Mouse (Mus musculus) forebrain, postnatal 0 days (tissue): ENCODE data around the gene Wdr95. TPM values are rescaled to one million over a fixed set of nuclear protein-coding genes. Genes with fewer than 3 reads are reported as not detected.
A peak's percentile ranks its signal among the peaks of the same experiment; 100 is the strongest.

ENCODE experiments used
- ATAC-seq: fragments of 200-750 bp; cut with Nextera tagmentation; 2 replicates; pipeline ENCODE4 v1.8.0; 2017; ENCODE audit warnings: mild to moderate bottlenecking, moderate library complexity
- DNase-seq: peaks from one replicate; pipeline ENCODE4 v3.0.0-alpha.2; 2015
- H3K27ac ChIP-seq: fragments of 300-500 bp; sonication (generic); 2 replicates; pipeline ENCODE4 v1.5.1; 2014; ENCODE audit warnings: low read depth, mild to moderate bottlenecking, antibody characterized with exemption, low read length, moderate library complexity, mixed read lengths
- H3K27me3 ChIP-seq: fragments of 300-500 bp; sonication (generic); 2 replicates; pipeline ENCODE4 v1.6.1; 2014; ENCODE audit warnings: mild to moderate bottlenecking, low read length, mixed read lengths; ENCODE audit not compliant: insufficient read depth
- H3K36me3 ChIP-seq: fragments of 300-500 bp; sonication (generic); 2 replicates; pipeline ENCODE4 v1.6.1; 2014; ENCODE audit warnings: mild to moderate bottlenecking, moderate library complexity; ENCODE audit not compliant: insufficient read depth
- H3K4me1 ChIP-seq: fragments of 300-500 bp; sonication (generic); 2 replicates; pipeline ENCODE4 v1.6.1; 2014; ENCODE audit warnings: antibody characterized with exemption; ENCODE audit not compliant: insufficient read depth
- H3K4me2 ChIP-seq: fragments of 300-500 bp; sonication (generic); 2 replicates; pipeline ENCODE4 v1.6.1; 2014; ENCODE audit warnings: low read depth, mild to moderate bottlenecking, moderate library complexity
- H3K4me3 ChIP-seq: fragments of 300-500 bp; sonication (generic); 2 replicates; pipeline ENCODE4 v1.5.1; 2014; ENCODE audit warnings: low read depth, low read length, mixed read lengths
- H3K9ac ChIP-seq: fragments of 300-500 bp; sonication (generic); 2 replicates; pipeline ENCODE4 v1.6.1; 2014; ENCODE audit warnings: mild to moderate bottlenecking
- H3K9me3 ChIP-seq: fragments of 300-500 bp; sonication (generic); 2 replicates; pipeline ENCODE4 v1.6.1; 2016; ENCODE audit warnings: low read length
- CTCF ChIP-seq: sonication (generic); IDR thresholded peaks from 2 replicates; pipeline ENCODE4 v1.5.1; 2016; ENCODE audit warnings: antibody characterized with exemption, control low read depth, low read depth
- WGBS: fragments of 180-500 bp; shearing (Covaris S2); extraction: QIAGEN DNeasy Blood & Tissue Kit; methylation state at CpG from one replicate; pipeline ENCODE4 v1.1.7; 2014; 5-methylcytosine and 5-hydroxymethylcytosine counted together
- polyA plus RNA-seq: library from polyadenylated mRNA; unstranded; fragments of >200 nt; fragmentation: Nextera tagmentation; extraction: Ambion mirVana; gene quantifications from 2 replicates; pipeline ENCODE4 v1.2.1, GENCODE M21; 2015
- total RNA-seq: library from RNA; depleted of rRNA; stranded (reverse); fragments of >200 nt; gene quantifications from 2 replicates; pipeline ENCODE4 v1.2.3, GENCODE M21; 2014

The Wdr95 gene
- total and polyA plus RNA-seq, 2 experiments from 2014 or later: 0.38 to 0.84 TPM

- Histone ChIP-seq H3K9ac (peak overlapping the region; percentile 36), H3K4me3 (no peak overlapping the region), H3K4me1 (peaks cover 23% of the 10 kb centered on the region), H3K9me3 (no peaks in the 10 kb centered on the region), H3K4me2 (peak overlapping the region; percentile 37), H3K36me3 (no peaks in the 10 kb centered on the region), H3K27me3 (no peaks in the 10 kb centered on the region), H3K27ac (peak overlapping the region; percentile 94)
- TF ChIP-seq CTCF: no peak
- peak; percentile 98 for ATAC-seq
- DNase-seq: peak; percentile 96
- 5% methylated on average over 11 of the region's 11 CpGs for WGBS
Observed at GRCm38 (mm10) chr5:149489136-149489535, 39.3 kb upstream of the Wdr95 start.

DNA sequence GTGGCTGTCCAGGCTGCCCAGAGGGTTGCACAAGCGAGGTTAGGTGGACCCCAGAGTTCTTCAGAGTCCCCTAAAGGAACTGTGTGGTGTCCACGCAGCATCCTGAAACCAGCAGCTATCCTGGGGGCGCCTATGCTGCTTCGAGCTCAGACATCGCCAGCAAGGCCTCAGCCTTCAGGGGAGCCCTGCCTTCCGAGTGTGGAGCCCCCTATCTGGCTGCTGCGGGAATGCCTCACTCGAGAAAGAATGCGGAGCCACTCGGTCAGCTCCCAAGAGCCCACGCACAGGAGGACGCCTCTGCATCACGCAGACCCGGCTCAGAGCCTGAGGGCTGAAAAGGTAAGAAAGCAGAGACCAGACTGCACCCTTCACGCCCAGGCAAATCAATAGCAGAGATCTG lies 38.2 kb upstream of the Wdr95 start:
- peak; percentile 54 for TF ChIP-seq CTCF
- no peak overlapping the region for H3K4me3 ChIP-seq
- no peak overlapping the region for H3K4me2 ChIP-seq
- H3K9ac ChIP-seq: no peak overlapping the region
- 68% methylated on average over 15 of the region's 15 CpGs for WGBS
- peak overlapping the region; percentile 94 for H3K27ac ChIP-seq
- no peaks in the 10 kb centered on the region for H3K9me3 ChIP-seq
- no peaks in the 10 kb centered on the region for H3K27me3 ChIP-seq
- ATAC-seq (no peak), DNase-seq (no peak)
- peaks cover 23% of the 10 kb centered on the region for H3K4me1 ChIP-seq
- no peaks in the 10 kb centered on the region for H3K36me3 ChIP-seq

- 9% methylated on average over 6 of the region's 6 CpGs for WGBS
- Histone ChIP-seq H3K4me1 (peaks cover 21% of the 10 kb centered on the region), H3K4me3 (no peak overlapping the region), H3K27ac (peak overlapping the region; percentile 80), H3K9me3 (no peaks in the 10 kb centered on the region), H3K36me3 (no peaks in the 10 kb centered on the region), H3K27me3 (no peaks in the 10 kb centered on the region), H3K9ac (peak overlapping the region; percentile 14; the same call in 1 of the 2 replicates), H3K4me2 (no peak overlapping the region)
- ATAC-seq: peak; percentile 66; the same call in 1 of the 2 replicates
- DNase-seq: peak; percentile 73
- no peak for TF ChIP-seq CTCF
Observed at GRCm38 (mm10) chr5:149495655-149496054, 32.8 kb upstream of the Wdr95 start.

- Histone ChIP-seq H3K27me3 (no peaks in the 10 kb centered on the region), H3K9ac (no peak overlapping the region), H3K9me3 (no peaks in the 10 kb centered on the region), H3K27ac (peak overlapping the region; percentile 80), H3K4me1 (peaks cover 21% of the 10 kb centered on the region), H3K4me3 (no peak overlapping the region), H3K4me2 (no peak overlapping the region), H3K36me3 (no peaks in the 10 kb centered on the region)
- no peak for TF ChIP-seq CTCF
- WGBS: 22% methylated on average over 12 of the region's 12 CpGs
- DNase-seq: peak; percentile 51
- ATAC-seq: peak; percentile 80
Observed at GRCm38 (mm10) chr5:149496401-149497066, 31.9 kb upstream of the Wdr95 start.

- Histone ChIP-seq H3K36me3 (no peaks in the 10 kb centered on the region), H3K4me2 (no peak overlapping the region), H3K27me3 (no peaks in the 10 kb centered on the region), H3K9me3 (no peaks in the 10 kb centered on the region), H3K4me1 (peaks cover 29% of the 10 kb centered on the region), H3K27ac (no peak overlapping the region), H3K4me3 (no peak overlapping the region), H3K9ac (no peak overlapping the region)
- ATAC-seq: no peak
- 40% methylated on average over 4 of the region's 4 CpGs for WGBS
- no peak for TF ChIP-seq CTCF
- no peak for DNase-seq
Observed at GRCm38 (mm10) chr5:149499936-149500335, 28.5 kb upstream of the Wdr95 start.

DNA sequence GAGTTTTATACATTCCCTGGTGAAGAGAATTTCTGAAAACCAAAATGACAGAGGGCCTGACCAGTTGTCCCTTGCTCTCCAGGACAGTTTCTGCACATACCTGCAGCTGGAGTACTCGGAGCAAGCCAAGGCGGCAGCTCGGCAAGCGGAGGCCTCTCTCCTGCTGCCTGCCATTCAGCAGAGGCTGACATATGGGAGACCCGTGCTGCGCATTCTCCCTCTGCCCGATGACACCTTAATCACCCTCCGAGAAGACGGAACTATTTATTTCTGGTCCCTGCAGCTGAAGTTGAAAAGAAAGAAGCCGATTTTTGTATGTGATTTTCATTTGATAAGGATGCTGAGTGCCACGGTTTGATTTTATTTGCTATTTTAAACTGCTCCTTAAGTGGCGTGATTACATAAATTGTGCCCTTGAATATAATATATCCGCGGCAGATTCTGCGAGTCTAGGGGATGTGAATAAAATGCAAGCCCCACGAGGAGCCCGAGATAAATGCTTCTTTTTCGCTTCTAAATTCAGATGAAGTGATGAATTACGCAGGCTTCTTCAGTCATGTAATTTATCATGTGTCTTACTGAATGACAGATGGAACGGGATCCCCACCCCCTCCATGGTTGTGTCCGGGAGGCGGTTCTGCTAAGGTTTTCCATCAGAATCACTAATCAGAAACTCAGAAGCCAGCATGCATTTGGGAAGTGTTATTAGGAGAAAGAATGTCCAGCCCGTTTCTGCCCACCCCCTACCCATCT lies 24.9 kb upstream of the Wdr95 start:
- no peak for TF ChIP-seq CTCF
- DNase-seq (peak; percentile 75), ATAC-seq (peak; percentile 79)
- Histone ChIP-seq H3K36me3 (no peaks in the 10 kb centered on the region), H3K4me1 (peaks cover 7% of the 10 kb centered on the region), H3K9me3 (no peaks in the 10 kb centered on the region), H3K27ac (peak overlapping the region; percentile 81), H3K9ac (no peak overlapping the region), H3K27me3 (no peaks in the 10 kb centered on the region), H3K4me2 (peak overlapping the region; percentile 18), H3K4me3 (no peak overlapping the region)
- WGBS: 36% methylated on average over 23 of the region's 23 CpGs

DNA sequence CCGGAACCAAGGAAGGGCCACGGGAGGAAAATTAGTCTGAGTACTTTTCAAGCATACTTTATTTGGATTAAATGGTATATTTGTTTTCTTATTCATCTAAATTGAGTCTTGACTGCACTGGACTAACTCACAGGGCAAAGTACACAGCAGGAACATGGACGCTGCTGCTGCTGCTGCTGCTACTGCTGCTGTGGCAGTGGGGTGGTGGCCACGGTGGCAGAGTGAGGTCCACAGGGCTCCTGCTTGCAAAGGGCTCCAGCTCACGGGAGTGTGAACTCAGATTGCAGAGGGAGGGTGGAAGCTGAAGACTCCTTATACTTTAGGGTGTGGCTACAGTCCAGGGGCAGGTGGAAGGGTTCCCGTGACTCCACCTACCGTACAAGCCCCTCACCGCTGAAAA lies 23.5 kb upstream of the Wdr95 start:
- DNase-seq (no peak), ATAC-seq (no peak)
- Histone ChIP-seq H3K4me1 (peaks cover 7% of the 10 kb centered on the region), H3K4me2 (no peak overlapping the region), H3K9me3 (no peaks in the 10 kb centered on the region), H3K9ac (no peak overlapping the region), H3K27me3 (no peaks in the 10 kb centered on the region), H3K27ac (no peak overlapping the region), H3K4me3 (no peak overlapping the region), H3K36me3 (no peaks in the 10 kb centered on the region)
- no peak for TF ChIP-seq CTCF
- 83% methylated on average over 8 of the region's 8 CpGs for WGBS
